Comparison of ENCODE assay signal across 10 mouse cellular contexts in genomic region chr2:30487597-30487996, GRCm38 (mm10). TPM values are rescaled to one million over a fixed set of nuclear protein-coding genes. Genes with fewer than 3 reads are reported as not detected.
DNase-seq lines count a peak whose midpoint lies in the region; ATAC-seq and TF ChIP-seq lines count a peak whose summit lies in the region.
"Had no signal": no experiment of that assay in that cellular context is flagged by ENCODE, and none has a peak within 500 bp of the region (broad histone marks: within the 10 kb centered on the region; RNA-seq: fewer than 3 reads in every experiment).

No protein-coding gene starts in this region.

- no peak for ATAC-seq in liver, postnatal 0 days

- no peaks in the 10 kb centered on the region for H3K4me1 ChIP-seq in liver, postnatal 0 days (ENCODE audit: insufficient read depth)
- H3K4me1 ChIP-seq: liver, embryonic 13.5 days had no signal

- no peak overlapping the region for H3K4me2 ChIP-seq in liver, postnatal 0 days (ENCODE audit: low read depth, low read length)
- H3K4me2 ChIP-seq: liver, embryonic 13.5 days had no signal

- H3K9me3 ChIP-seq in liver, postnatal 0 days (ENCODE audit: low read length): no peaks in the 10 kb centered on the region
- H3K9me3 ChIP-seq: liver, embryonic 13.5 days had no signal

- no peaks in the 10 kb centered on the region for H3K36me3 ChIP-seq in liver, postnatal 0 days (replicated peaks; ENCODE audit: insufficient read depth, low read length)
- H3K36me3 ChIP-seq: liver, embryonic 13.5 days had no signal

- peak; percentile 20 for DNase-seq in right cerebral cortex, adult 18-20 months
- no peak for DNase-seq in right cerebral cortex, adult 2 months (ENCODE audit: low spot score in 2 of 2)
- peak; percentile 55 for DNase-seq in c-Kit-positive CD71-negative TER-119-negative erythroid progenitor cells, embryonic 14.5 days (ENCODE audit: low read depth)
- DNase-seq in heart, postnatal 10 days: peak; percentile 55 to 62
- no peak for DNase-seq in liver, postnatal 0 days
- DNase-seq in thymus, postnatal 10 days (ENCODE audit: low spot score in 2 of 2): no peak
- no peak for DNase-seq in thymus, postnatal 4 days
- DNase-seq: cerebellum, postnatal 36 days; liver, embryonic 13.5 days had no signal

- no peak overlapping the region for H3K27ac ChIP-seq in liver, postnatal 0 days (ENCODE audit: low read depth)
- H3K27ac ChIP-seq: kidney, postnatal 0 days; liver, embryonic 13.5 days had no signal

- no peak overlapping the region for H3K9ac ChIP-seq in liver, postnatal 0 days (replicated peaks)
- H3K9ac ChIP-seq: liver, embryonic 13.5 days had no signal

- H3K4me3 ChIP-seq in liver, postnatal 0 days (ENCODE audit: low read depth, low read length): no peak overlapping the region
- H3K4me3 ChIP-seq: liver, embryonic 13.5 days had no signal

- H3K27me3 ChIP-seq in liver, postnatal 0 days (ENCODE audit: insufficient read depth, low read length): no peaks in the 10 kb centered on the region

- intact Hi-C loops in heart, postnatal 10 days (cut with DNase I): loop anchor here (5.0 kb wide), 1 partner anchor 45 kb away; no protein-coding TSS in a partner anchor

- no peak for TF ChIP-seq EP300 in liver, postnatal 0 days (IDR thresholded peaks at IDR 0.05; ENCODE audit: low read depth)

- TF ChIP-seq CTCF in liver, postnatal 0 days (IDR thresholded peaks at IDR 0.05; ENCODE audit: low read depth): no peak

- 19% methylated on average over 7 of the region's 7 CpGs for WGBS in liver, postnatal 0 days (ENCODE audit: insufficient replicate concordance)

RNA-seq across cellular contexts. Expression of gene Ier5l, which starts 13.6 kb away (rescaled TPM):
- 10 to 100 TPM in 1 of 2 experiments, 1 to 10 TPM in 1; 9.5 to 12.2 TPM for total RNA-seq in heart, postnatal 10 days (2021)
- polyA plus RNA-seq in liver, postnatal 0 days (2015; fragmentation: Nextera tagmentation; extraction: Ambion mirVana): 0.31 and 0.69 TPM in 2 replicates

Comparison
In these comparisons a context has a peak if more than half of its experiments do, and no peak if none do; other contexts are left out.
1. DNase-seq: peak in right cerebral cortex, adult 18-20 months (single experiment), c-Kit-positive CD71-negative TER-119-negative erythroid progenitor cells, embryonic 14.5 days (single experiment) and heart, postnatal 10 days (2 of 2); none in right cerebral cortex, adult 2 months (0 of 2), liver, postnatal 0 days (single experiment), thymus, postnatal 10 days (0 of 2) and thymus, postnatal 4 days (single experiment).